Mouse (Mus musculus): ENCODE measurements at regions not wholly inside any gene's neighbourhood (a gene's known extent, or its start where the extent isn't known, plus 50 kb on each side); places are given as distances from the start of the nearest gene placed in this dataset.

DNA sequence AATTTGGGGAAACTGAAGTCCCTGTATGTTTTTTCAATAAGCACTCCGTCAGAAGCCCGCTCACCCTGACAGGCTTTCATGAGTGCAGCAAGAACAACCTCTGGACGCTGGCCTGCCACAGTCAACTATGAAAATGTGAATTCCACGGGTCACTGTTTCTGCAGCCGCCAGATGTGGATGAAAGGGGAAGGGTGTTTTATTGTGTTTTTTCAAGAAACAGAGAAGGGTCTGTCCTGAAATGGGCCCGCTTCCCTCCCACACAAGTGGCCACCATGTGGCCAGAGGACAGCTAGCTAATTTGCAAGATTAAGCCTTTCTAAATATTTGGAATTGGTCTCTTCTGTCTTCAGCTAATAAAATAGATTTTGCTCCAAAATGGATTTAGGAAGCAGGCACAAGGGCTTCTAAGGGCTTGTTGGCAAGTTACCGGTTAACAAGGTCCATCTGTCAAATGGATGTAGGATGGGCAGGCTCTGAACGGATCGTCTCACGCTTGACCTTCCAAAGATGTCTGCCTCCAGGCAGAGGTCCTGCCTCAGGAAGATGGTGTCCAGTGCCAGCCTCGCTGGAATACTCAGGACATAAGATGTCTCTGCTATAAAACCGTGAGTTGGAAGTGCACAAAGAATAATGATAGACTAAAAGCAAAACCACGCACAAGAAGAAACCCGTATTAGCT lies 249.8 kb downstream of the Plpp3 start:
- TF ChIP-seq POLR2A (IDR thresholded peaks at IDR 0.05; ENCODE audit: control insufficient read depth, low read depth, low read length) (no peak), CTCF (IDR thresholded peaks at IDR 0.05; ENCODE audit: control insufficient read depth, insufficient read depth, insufficient replicate concordance, low read depth, low read length) (no peak)

Data from testis, adult 2 months (tissue).